Mouse (Mus musculus) brain, adult 2 months (tissue): ENCODE measurements around the gene Tnfrsf25.

ENCODE experiments used
- DNase-seq: peaks from one replicate; pipeline ENCODE4 v3.0.0; 2011; ENCODE audit warnings: low read depth, low spot score

Gene Tnfrsf25

DNA sequence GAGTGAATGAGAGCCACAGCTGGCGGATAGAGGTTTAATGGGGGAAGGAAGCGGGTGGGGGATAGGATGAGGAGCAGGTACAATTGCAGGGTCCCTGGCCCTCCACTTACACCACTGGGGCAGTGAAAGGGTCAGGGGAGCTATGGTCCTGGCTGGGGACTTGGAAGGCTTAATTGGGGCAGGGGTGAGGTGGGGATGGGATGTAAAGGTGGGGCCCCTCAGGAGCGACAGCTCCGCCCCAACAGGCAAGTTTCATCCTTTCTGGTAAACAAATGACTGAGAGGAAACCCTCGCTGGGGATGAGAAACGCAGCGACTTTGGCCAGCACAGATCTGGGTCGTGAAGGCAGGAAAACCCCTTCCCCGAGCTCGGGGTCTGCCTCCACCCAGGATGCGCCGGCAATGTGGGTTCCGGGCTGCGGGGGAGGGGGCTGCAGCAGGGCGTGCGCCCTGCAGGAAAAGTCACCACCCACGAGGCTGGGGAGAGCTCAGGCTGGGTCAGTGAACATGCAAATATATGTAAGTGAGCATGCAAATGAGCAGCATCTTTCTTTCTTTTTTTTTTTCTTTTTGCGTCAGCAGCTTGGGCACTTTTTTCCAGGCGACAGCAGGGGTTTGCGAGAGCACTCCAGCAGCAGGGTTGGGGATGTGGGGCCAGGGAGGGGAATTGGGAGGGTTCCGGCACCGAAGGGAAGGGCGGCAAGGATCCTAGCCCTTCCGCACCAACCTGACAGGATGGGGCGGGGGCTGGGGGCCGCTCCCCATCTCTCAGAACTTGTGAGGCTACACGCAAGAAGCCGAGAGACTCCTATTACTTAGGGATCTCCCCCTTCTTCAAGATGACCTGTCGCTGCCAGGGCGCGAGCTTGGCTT, 4.8 kb downstream of the Tnfrsf25 start:
- DNase-seq: peak; percentile 48

GRCm38 (mm10) chr4:152121183-152121505, 5.4 kb downstream of the Tnfrsf25 start:
- DNase-seq: no peak

DNA sequence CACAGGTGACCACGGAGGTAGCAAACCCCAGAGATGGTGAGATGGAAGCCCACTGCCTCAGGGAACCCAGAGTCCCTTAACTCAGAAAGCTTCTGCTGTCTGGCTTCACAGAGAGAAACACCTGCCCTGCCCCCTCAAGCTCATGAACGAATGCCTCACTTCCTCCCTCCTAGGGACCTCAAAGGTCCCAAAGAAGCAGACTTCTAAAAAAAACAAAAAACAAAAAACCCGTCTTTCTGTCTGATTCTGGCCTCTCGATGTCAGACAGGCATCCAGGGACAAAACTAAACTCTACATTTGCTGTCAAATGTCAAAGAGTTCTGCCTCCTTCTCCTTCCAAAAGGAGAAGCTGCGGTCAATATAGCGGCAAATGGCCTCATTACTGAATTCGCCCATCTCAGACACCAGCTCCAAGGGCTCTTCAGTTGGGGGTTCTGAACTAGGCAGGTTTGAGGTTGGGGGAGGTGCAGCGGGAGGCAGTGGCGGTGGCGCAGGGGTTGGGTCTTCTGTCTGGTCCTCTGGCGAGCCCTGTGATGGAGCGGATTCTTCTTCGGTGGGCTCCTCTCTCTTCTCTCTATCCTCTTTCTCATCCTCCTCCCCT, 8.7 kb downstream of the Tnfrsf25 start:
- DNase-seq: no peak

DNA sequence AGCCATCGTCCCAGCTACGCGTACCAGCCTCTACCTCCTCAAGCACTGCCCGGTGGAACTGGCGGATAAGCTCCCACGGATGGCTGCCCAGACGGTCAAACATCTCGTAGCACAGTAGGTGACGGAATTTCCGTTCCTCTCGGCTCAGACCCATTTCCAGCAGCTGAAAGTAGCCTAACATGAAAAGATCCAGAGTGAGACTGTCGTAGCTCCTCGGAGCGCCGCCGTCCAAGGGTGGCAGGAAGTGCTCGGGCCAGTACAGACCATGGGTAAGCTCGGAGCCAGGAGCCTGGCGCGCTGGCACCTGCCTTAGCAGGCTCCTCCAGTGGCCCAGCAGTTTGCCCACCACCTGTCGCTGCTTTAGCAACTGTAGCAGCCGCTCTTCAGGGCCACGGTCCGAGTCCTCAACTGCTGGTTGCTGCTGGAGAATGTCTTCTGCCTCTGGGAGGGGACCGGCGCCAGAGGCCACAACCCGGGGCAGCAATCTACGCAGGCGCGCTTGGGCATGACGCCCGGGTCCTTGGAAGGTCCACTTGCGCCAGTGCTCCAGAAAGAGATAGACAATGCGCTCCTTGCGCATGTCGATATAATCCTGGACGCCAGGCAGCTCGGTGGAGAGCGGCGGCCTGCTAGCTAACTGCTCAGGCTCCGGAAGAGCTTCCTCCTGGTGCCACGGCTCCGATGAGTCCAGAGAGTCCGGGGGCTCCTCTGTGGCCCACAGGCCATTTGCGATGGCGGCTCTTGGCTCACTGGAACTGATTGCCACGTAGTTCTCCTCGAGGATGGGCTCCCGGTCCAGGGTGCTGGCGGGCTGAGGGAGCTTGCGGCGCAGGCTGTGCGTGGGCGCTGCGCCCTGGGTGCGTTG, 9.7 kb downstream of the Tnfrsf25 start:
- peak; percentile 64 for DNase-seq

- DNase-seq: peak; percentile 51
Observed at GRCm38 (mm10) chr4:152126026-152126920, 10.5 kb downstream of the Tnfrsf25 start.

- DNase-seq: no peak
Observed at GRCm38 (mm10) chr4:152127884-152128283, 12.2 kb downstream of the Tnfrsf25 start.

DNA sequence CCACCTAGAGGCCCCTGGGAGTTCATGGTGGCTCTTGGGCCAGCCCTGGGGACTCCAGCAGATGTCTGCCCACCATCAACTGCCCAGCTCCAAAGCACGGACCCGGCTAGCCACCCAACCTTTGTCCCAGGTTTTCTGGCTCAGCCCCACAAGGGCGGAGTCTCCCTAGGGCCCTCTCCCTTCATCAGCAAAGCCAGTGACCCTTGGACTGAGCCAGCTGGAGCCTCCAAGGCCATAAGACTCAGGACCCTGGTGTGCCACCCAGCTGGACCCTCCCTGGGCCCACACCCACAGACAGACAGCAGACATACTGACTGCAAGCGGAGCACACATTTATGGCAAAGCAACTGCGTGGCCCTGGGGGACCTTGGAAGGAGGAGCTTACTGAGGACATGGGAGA, 13.1 kb downstream of the Tnfrsf25 start:
- DNase-seq: no peak

DNA sequence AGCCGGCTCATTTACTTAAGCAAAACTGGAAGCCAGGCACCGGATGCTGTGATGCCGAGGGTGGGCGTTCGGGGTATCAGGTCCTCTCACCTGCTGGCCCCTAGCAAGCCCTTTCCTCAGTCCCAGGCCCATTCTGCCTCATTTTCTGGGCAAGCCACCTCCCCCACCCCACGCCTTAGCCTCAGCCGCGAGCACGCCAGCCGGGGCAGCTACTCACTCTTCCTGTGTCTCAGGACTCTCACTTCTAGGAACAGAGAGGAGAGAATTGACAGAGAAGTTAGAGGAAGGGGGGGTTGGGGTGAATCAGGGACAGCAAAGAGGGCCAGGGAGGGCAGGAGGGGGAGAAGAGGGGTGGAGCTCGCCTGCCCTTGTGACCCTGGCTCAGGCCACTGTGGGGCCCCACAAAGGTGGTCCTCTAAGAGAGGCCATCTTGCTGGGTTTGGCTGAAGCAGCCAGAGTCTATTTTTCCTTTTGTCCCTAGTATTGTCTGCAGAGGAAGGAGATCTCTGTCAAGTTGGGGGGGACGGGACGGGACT, 13.7 kb downstream of the Tnfrsf25 start:
- DNase-seq: no peak

GRCm38 (mm10) chr4:152130771-152131653, 15.3 kb downstream of the Tnfrsf25 start:
- peak; percentile 31 for DNase-seq

DNA sequence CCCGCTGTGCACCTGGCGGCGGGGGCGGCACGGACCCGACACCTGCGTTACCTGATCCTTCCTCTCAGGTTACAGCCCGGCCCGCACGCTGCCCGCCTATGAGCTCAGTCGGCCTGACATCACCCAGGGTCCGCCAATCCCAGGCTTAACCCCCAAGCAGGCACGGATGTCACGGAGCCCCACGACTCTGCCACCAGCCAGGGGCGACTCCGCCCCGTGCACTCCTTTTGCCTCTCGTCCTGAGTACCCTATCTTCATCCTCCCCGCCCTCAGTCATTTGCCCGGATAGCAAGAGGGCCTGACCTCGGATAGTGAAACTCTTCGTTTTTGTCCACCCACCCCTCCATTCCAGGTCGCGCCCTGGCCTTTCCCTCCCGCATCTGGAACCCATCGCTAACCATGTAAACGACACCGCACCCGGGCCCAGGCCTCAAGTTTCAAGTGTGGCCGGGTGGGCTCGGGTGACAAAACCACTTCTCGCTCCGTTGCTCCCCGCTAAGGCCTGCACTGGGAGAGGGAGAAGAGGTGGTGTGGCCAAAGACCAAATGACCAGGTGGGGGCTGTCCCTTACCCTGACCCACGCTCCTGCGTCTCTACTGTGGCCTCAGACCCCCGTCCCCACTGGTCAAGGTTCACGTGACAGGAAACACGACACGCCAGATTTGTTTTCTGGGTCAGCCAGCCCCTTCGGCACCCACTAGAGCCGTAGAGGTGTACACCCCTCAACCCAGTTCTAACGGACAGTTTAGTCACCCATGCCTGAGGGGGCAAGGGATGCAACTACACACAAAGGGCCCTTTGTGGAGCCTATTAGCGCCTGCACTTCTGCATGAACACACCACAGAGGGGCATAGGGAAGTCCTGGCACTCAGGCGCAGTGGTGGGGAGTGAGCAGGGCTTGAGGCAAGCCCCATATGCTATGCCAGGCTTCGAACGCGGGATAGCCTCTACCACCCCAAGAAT, 16.4 kb downstream of the Tnfrsf25 start:
- no peak for DNase-seq

DNA sequence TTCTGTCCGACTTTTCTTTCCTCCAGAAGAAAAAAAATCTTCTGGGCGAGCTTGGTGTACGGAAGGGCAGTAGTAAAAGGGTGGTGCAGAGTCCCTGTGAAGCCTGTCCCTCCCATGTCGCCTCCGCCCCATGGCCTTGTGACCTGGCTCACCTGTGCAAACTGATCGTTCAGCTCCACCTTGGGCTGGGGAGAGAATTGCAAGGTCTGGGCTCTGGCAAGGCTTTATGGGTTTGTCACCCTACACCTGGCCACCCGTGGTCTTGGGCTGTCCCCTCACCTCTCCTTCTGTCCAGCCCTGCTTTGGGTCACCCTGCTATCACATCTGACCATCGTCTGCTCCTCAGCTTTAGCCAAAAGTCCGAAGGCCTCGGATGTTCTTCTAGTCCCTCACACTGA, 17.0 kb downstream of the Tnfrsf25 start:
- no peak for DNase-seq

- DNase-seq: no peak
Observed at GRCm38 (mm10) chr4:152133213-152133612, 17.5 kb downstream of the Tnfrsf25 start.

DNA sequence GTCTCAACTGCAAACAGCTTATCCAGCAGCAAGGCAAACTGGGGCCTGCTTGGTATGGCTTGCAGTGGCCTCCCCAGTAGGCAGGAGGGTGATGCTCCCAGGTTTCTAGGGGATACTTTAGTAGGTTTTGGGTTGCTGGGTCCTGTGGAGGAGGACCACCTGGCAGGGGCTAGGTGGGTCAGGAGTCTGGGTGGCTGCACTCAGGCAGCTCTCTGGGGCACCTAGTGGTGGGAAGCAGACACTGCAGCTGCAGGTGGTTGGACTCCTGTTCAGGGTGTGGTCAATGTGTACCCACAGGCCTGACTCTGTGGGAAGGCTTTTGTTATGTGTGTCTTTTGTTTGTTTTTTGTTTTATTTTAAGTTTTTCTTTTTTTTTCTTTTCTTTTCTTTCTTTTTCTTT, 18.8 kb downstream of the Tnfrsf25 start:
- DNase-seq: peak; percentile 56

GRCm38 (mm10) chr4:152135363-152135762, 19.6 kb downstream of the Tnfrsf25 start:
- DNase-seq: no peak

GRCm38 (mm10) chr4:152136112-152136875, 20.6 kb downstream of the Tnfrsf25 start:
- peak; percentile 59 for DNase-seq

GRCm38 (mm10) chr4:152136876-152137250, 21.1 kb downstream of the Tnfrsf25 start:
- DNase-seq: no peak

- DNase-seq: peak; percentile 77
Observed at GRCm38 (mm10) chr4:152138497-152139260, 22.9 kb downstream of the Tnfrsf25 start.
